Mouse (Mus musculus) liver, adult 2 months (tissue): ENCODE measurements at regions not wholly inside any gene's neighbourhood (a gene's known extent, or its start where the extent isn't known, plus 50 kb on each side); places are given as distances from the start of the nearest gene placed in this dataset.

Experiments used
- DNase-seq: peaks from one replicate; pipeline ENCODE4 v3.0.0-alpha.2; 2011; ENCODE audit warnings: low read depth, low spot score; ENCODE audit errors: extremely low read depth
- H3K27ac ChIP-seq: fragments of 200-500 bp; replicated peaks from 2 replicates; pipeline ENCODE4 v1.5.1; 2012; ENCODE audit warnings: low read depth, mild to moderate bottlenecking, control low read depth, inconsistent platforms, low read length; ENCODE audit not compliant: insufficient read depth
- H3K27me3 ChIP-seq: fragments of 200-500 bp; 2 replicates; pipeline ENCODE4 v1.6.1; 2012; ENCODE audit warnings: mild to moderate bottlenecking, moderate library complexity, low read length, inconsistent platforms; ENCODE audit not compliant: control insufficient read depth, insufficient read depth
- H3K36me3 ChIP-seq: fragments of 200-500 bp; 2 replicates; pipeline ENCODE4 v1.6.1; 2012; ENCODE audit warnings: low read length, inconsistent platforms; ENCODE audit not compliant: control insufficient read depth, insufficient read depth
- H3K4me1 ChIP-seq: fragments of 200-500 bp; 2 replicates; pipeline ENCODE4 v1.6.1; 2011; ENCODE audit warnings: low read length; ENCODE audit not compliant: control insufficient read depth, insufficient read depth
- H3K4me3 ChIP-seq: fragments of 200-500 bp; 2 replicates; pipeline ENCODE4 v1.5.1; 2011; ENCODE audit warnings: low read depth, mild to moderate bottlenecking, control low read depth, low read length, moderate library complexity; ENCODE audit not compliant: insufficient read depth
- H3K79me2 ChIP-seq: fragments of 200-500 bp; 2 replicates; pipeline ENCODE4 v1.6.1; 2012; ENCODE audit warnings: inconsistent platforms, mild to moderate bottlenecking, low read length, moderate library complexity; ENCODE audit not compliant: control insufficient read depth, insufficient read depth
- H3K9ac ChIP-seq: fragments of 200-500 bp; 2 replicates; pipeline ENCODE4 v1.6.1; 2012; ENCODE audit warnings: low read depth, mild to moderate bottlenecking, control low read depth, inconsistent platforms, low read length
- CTCF ChIP-seq: fragments of 200-500 bp; IDR thresholded peaks from 2 replicates; pipeline ENCODE4 v1.5.1; 2011; ENCODE audit warnings: low read depth, low read length, control low read depth
- POLR2A ChIP-seq: fragments of 200-500 bp; IDR thresholded peaks from 2 replicates; pipeline ENCODE4 v1.6.1; 2011; ENCODE audit warnings: low read length, control low read depth; ENCODE audit not compliant: insufficient read depth; ENCODE audit errors: extremely low read depth
- WGBS: fragments of 180-500 bp; shearing (Covaris S2); methylation state at CpG from one replicate; pipeline ENCODE4 v1.1.7; 2018; 5-methylcytosine and 5-hydroxymethylcytosine counted together

DNA sequence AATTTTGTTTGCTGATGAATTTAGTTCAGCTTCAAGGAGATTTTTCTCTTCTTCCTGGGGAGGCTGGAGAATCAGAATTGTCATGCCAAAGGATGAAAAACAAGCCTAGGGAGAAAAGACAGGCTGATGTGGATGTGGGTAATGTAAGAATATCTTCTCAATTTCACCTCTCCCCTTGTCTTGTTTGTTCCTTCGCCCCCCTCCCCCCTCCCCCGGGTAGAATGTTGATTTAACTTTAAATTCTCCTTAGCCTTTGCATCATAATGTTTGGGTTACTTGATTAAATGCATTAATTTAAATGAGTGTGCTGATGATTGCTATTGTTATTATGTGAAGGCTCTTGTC, 124.1 kb downstream of the Lca5 start:
- H3K4me1 ChIP-seq: no peaks in the 10 kb centered on the region
- TF ChIP-seq POLR2A (no peak), CTCF (no peak)
- 47% methylated on average over 2 of the region's 2 CpGs for WGBS
- no peaks in the 10 kb centered on the region for H3K36me3 ChIP-seq
- no peaks in the 10 kb centered on the region for H3K79me2 ChIP-seq
- no peak overlapping the region for H3K4me3 ChIP-seq
- DNase-seq: no peak
- no peak overlapping the region for H3K27ac ChIP-seq
- H3K27me3 ChIP-seq: no peaks in the 10 kb centered on the region
- no peak overlapping the region for H3K9ac ChIP-seq

DNA sequence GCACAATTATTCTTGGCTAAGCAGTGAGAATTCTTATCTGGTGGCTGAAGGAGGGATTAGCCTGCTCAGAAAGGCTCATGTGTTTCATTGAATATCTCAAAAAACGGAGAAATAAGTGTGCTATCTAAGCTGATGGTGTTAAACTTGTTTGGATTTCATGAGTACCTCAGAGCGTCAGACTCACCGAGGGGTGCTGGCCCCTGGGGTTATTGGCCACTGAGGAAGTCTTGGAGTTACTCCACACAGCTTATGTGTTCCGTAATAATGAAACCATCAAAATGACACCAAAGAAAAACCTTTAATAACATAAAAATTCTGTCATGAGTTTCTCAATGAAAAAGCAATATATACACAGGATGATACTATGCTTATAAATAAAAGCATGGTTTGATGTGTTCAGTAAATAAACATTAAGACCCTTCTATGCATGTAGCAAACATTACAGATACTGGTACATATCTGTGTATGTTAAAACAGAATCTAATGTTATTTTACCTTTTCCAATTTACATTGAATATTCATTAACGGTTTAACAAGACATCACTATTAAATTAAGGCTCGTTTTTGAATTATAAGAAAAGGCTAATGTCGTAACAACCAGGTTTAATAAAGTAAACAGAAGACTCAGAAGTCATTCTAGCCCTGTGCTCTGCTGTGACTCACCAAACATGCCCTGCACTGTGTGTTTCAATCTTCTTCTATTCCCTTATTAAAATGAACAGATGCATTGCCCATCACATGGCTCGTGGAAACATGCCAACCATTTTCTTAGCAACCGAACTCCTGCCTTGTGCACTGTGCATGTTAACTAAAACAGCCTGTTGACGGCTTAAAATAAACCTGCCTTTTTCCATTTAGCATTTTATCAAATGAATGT, 124.7 kb downstream of the Lca5 start:
- no peaks in the 10 kb centered on the region for H3K36me3 ChIP-seq
- H3K4me1 ChIP-seq: no peaks in the 10 kb centered on the region
- no peaks in the 10 kb centered on the region for H3K27me3 ChIP-seq
- TF ChIP-seq CTCF (no peak), POLR2A (no peak)
- H3K4me3 ChIP-seq: no peak overlapping the region
- 73% methylated on average over 10 of the region's 10 CpGs for WGBS
- DNase-seq: no peak
- no peak overlapping the region for H3K9ac ChIP-seq
- no peaks in the 10 kb centered on the region for H3K79me2 ChIP-seq
- H3K27ac ChIP-seq: no peak overlapping the region

- H3K27ac ChIP-seq: no peak overlapping the region
- TF ChIP-seq POLR2A (no peak), CTCF (no peak)
- H3K36me3 ChIP-seq: no peaks in the 10 kb centered on the region
- no peak overlapping the region for H3K9ac ChIP-seq
- no peaks in the 10 kb centered on the region for H3K79me2 ChIP-seq
- no peaks in the 10 kb centered on the region for H3K4me1 ChIP-seq
- DNase-seq: no peak
- 76% methylated on average over 4 of the region's 4 CpGs for WGBS
- no peak overlapping the region for H3K4me3 ChIP-seq
- H3K27me3 ChIP-seq: no peaks in the 10 kb centered on the region
Measured at GRCm38 (mm10) chr9:83308771-83309170, 132.2 kb downstream of the Lca5 start.

DNA sequence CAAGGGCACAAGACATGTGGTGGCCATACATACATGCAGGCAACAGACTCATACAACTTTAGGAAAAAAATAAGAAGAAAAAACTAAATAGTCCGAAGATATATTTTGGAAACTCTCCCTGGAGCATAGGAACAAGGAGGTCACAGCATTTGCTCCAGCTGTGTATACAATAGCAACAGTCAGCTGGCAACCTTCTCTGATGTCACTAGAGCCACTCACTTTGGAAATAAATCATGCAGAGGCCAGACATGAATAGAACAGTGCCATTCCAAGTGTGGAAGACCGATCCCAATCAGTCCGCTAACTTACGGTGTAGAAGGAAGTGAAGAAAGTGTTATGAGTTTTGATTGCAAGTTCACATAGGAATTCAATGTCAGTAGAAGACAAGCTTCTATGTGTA, 132.8 kb downstream of the Lca5 start:
- Histone ChIP-seq H3K27me3 (no peaks in the 10 kb centered on the region), H3K9ac (no peak overlapping the region), H3K79me2 (no peaks in the 10 kb centered on the region), H3K27ac (no peak overlapping the region), H3K4me3 (no peak overlapping the region), H3K4me1 (no peaks in the 10 kb centered on the region), H3K36me3 (no peaks in the 10 kb centered on the region)
- WGBS: 89% methylated on average over 4 of the region's 4 CpGs
- DNase-seq: no peak
- TF ChIP-seq POLR2A: no peak
- TF ChIP-seq CTCF: no peak

GRCm38 (mm10) chr9:83307349-83307938, 133.5 kb downstream of the Lca5 start:
- WGBS: 71% methylated on average over 11 of the region's 11 CpGs
- Histone ChIP-seq H3K27ac (no peak overlapping the region), H3K9ac (no peak overlapping the region), H3K36me3 (no peaks in the 10 kb centered on the region), H3K4me3 (no peak overlapping the region), H3K4me1 (no peaks in the 10 kb centered on the region), H3K79me2 (no peaks in the 10 kb centered on the region), H3K27me3 (no peaks in the 10 kb centered on the region)
- DNase-seq: no peak
- TF ChIP-seq CTCF (no peak), POLR2A (no peak)

- TF ChIP-seq POLR2A (no peak), CTCF (no peak)
- H3K36me3 ChIP-seq: no peaks in the 10 kb centered on the region
- H3K27me3 ChIP-seq: no peaks in the 10 kb centered on the region
- H3K27ac ChIP-seq: no peak overlapping the region
- H3K4me1 ChIP-seq: no peaks in the 10 kb centered on the region
- H3K9ac ChIP-seq: no peak overlapping the region
- WGBS: 82% methylated on average over 7 of the region's 7 CpGs
- H3K79me2 ChIP-seq: no peaks in the 10 kb centered on the region
- DNase-seq: no peak
- no peak overlapping the region for H3K4me3 ChIP-seq
Measured at GRCm38 (mm10) chr9:83304925-83305324, 136.0 kb downstream of the Lca5 start.
